Mouse (Mus musculus) fat pad, adult 2 months (tissue): ENCODE measurements at regions not wholly inside any gene's neighbourhood (a gene's known extent, or its start where the extent isn't known, plus 50 kb on each side); places are given as distances from the start of the nearest gene placed in this dataset.
A peak's percentile ranks its signal among the peaks of the same experiment; 100 is the strongest.

Experiments used
- DNase-seq: peaks from one replicate; pipeline ENCODE4 v3.0.0-alpha.2; 2011; ENCODE audit warnings: low read depth, low spot score; ENCODE audit errors: extremely low read depth

GRCm38 (mm10) chrX:12839406-12840159, 77.7 kb upstream of the Med14 start:
- DNase-seq: no peak

GRCm38 (mm10) chrX:12837821-12838220, 75.9 kb upstream of the Med14 start:
- DNase-seq: no peak

- no peak for DNase-seq
Observed at GRCm38 (mm10) chrX:12834681-12835080, 72.8 kb upstream of the Med14 start.

GRCm38 (mm10) chrX:12832709-12833108, 70.8 kb upstream of the Med14 start:
- no peak for DNase-seq

GRCm38 (mm10) chrX:12829165-12829564, 67.3 kb upstream of the Med14 start:
- DNase-seq: peak; percentile 70

GRCm38 (mm10) chrX:12827299-12827872, 65.5 kb upstream of the Med14 start:
- no peak for DNase-seq

- DNase-seq: no peak
Observed at GRCm38 (mm10) chrX:12826646-12827045, 64.8 kb upstream of the Med14 start.

- DNase-seq: no peak
Observed at GRCm38 (mm10) chrX:12825262-12825661, 63.4 kb upstream of the Med14 start.

- DNase-seq: no peak
Observed at GRCm38 (mm10) chrX:12824497-12824896, 62.6 kb upstream of the Med14 start.

- peak; percentile 31 for DNase-seq
Observed at GRCm38 (mm10) chrX:12822777-12823176, 60.9 kb upstream of the Med14 start.

GRCm38 (mm10) chrX:12813083-12813660, 51.3 kb upstream of the Med14 start:
- no peak for DNase-seq
